Mouse (Mus musculus) G1E (cell line): ENCODE data around the gene Fzr1. TPM values are rescaled to one million over a fixed set of nuclear protein-coding genes. Genes with fewer than 3 reads are reported as not detected.

Experiments used
- ATAC-seq: 2 replicates; pipeline ENCODE4 v1.8.0; 2016; ENCODE audit warnings: mild to moderate bottlenecking; ENCODE audit not compliant: insufficient number of reproducible peaks, poor library complexity, low FRiP score, severe bottlenecking; ENCODE audit errors: extremely low read depth
- DNase-seq: peaks from one replicate; pipeline ENCODE4 v3.0.0; 2012; ENCODE audit warnings: low spot score
- H3K27me3 ChIP-seq: 2 replicates; pipeline ENCODE4 v1.6.1; 2012; ENCODE audit warnings: mild to moderate bottlenecking, low read length, inconsistent platforms; ENCODE audit not compliant: insufficient read depth
- H3K36me3 ChIP-seq: replicated peaks from 2 replicates; pipeline ENCODE3; 2012; ENCODE audit warnings: mild to moderate bottlenecking, inconsistent platforms
- H3K4me1 ChIP-seq: 2 replicates; pipeline ENCODE4 v1.6.1; 2012; ENCODE audit warnings: low read depth, low read length, inconsistent platforms, mixed read lengths; ENCODE audit not compliant: insufficient read depth
- H3K4me3 ChIP-seq: 2 replicates; pipeline ENCODE4 v1.5.1; 2012; ENCODE audit warnings: low read depth, mild to moderate bottlenecking, inconsistent platforms, low read length, moderate library complexity, mixed read lengths
- H3K9me3 ChIP-seq: replicated peaks from 2 replicates; pipeline ENCODE4 v1.6.1; 2012; ENCODE audit warnings: inconsistent platforms
- CTCF ChIP-seq: IDR thresholded peaks from 2 replicates; pipeline ENCODE4 v1.5.1; 2012; ENCODE audit warnings: low read depth, low read length, inconsistent platforms, mixed read lengths
- GATA1 ChIP-seq: IDR thresholded peaks from 2 replicates; pipeline ENCODE4 v1.6.1; 2012; ENCODE audit warnings: borderline replicate concordance, low read length, inconsistent platforms, mixed read lengths
- GATA2 ChIP-seq: IDR thresholded peaks from 2 replicates; pipeline ENCODE4 v1.6.1; 2012; ENCODE audit warnings: low read depth, low read length, inconsistent platforms, borderline replicate concordance
- POLR2AphosphoS5 ChIP-seq: IDR thresholded peaks from 2 replicates; pipeline ENCODE4 v1.6.1; 2012; ENCODE audit warnings: low read depth, low read length, inconsistent platforms; ENCODE audit not compliant: insufficient replicate concordance
- TAL1 ChIP-seq: conservative IDR thresholded peaks from 2 replicates; pipeline ENCODE4 v1.6.1; 2012; ENCODE audit warnings: low read depth, low read length, inconsistent platforms, mixed read lengths
- polyA plus RNA-seq: library from polyadenylated mRNA; stranded (reverse); fragments of >175 nt; gene quantifications from 2 replicates; pipeline ENCODE4 v1.2.3, GENCODE M21; 2012
- total RNA-seq, 2 experiments: library from RNA; stranded (forward) in 1 of 2; stranded (reverse) in 1 of 2; fragments of 200-1000 nt in 1 of 2; fragments of >200 nt in 1 of 2; fragmentation: Nextera tagmentation in 1 of 2; gene quantifications; 2 replicates each; pipeline ENCODE4 v1.2.3; 2014 to 2017

The Fzr1 gene
- total and polyA plus RNA-seq, 3 experiments, result 15.8 to 96.2 (median 65.2) TPM

- Histone ChIP-seq H3K27me3 (no peaks in the 10 kb centered on the region; the same call in 1 of the 2 replicates), H3K4me1 (peaks cover 81% of the 10 kb centered on the region), H3K36me3 (peaks cover 76% of the 10 kb centered on the region), H3K9me3 (no peaks in the 10 kb centered on the region), H3K4me3 (peak within 1 kb of the TSS; percentile 98)
- ATAC-seq (peak; percentile 83), DNase-seq (peak; percentile 99)
- TF ChIP-seq CTCF (no peak), TAL1 (no peak), GATA2 (no peak), GATA1 (no peak), POLR2AphosphoS5 (no peak)
These were observed 57.6 kb downstream of the Fzr1 start, which contains the start of gene Cactin for GRCm38 (mm10) chr10:81320550-81321347. Gene Cactin (plus strand): TSS chr10:81321103.

DNA sequence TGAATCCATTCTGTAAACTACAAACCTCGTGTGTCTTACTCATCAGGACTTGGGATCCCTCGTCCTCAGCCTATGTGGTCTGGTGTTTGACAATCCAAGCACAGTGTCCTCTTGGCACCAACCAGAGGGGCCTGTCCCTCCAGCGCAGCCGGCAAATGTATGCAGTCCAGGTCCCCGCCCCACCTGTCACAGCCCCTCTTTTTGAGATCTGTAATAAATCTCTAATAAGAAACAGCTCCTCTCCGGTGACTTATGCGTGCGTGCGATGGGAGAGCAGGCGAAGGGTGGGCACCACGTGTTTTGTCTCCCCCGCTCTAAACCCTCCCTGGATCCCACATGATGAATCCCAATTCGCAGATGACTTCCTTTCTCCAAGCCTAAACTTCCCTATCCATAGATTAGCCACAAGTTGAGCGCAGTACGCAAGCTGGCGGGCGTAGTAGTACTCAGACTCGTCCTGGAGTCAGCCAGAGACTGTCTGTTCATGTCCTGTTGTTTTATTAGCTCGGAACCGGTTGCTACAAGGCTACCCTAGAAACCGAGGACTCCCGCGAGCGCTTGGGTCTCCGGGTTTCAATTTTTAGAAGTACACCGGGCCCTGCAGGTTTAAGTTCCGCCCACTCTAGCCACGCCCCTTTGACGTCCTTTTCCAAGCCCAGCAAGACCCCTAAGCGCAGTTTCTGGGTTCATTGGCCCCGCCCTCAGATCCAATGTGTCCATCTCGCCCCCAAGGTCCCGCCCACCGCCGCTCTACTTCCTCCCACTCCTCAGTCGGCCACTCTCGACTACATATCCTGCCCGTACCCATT lies 58.4 kb downstream of the Fzr1 start:
- peaks cover 84% of the 10 kb centered on the region for H3K4me1 ChIP-seq
- peaks cover 76% of the 10 kb centered on the region for H3K36me3 ChIP-seq
- no peak for ATAC-seq

DNA sequence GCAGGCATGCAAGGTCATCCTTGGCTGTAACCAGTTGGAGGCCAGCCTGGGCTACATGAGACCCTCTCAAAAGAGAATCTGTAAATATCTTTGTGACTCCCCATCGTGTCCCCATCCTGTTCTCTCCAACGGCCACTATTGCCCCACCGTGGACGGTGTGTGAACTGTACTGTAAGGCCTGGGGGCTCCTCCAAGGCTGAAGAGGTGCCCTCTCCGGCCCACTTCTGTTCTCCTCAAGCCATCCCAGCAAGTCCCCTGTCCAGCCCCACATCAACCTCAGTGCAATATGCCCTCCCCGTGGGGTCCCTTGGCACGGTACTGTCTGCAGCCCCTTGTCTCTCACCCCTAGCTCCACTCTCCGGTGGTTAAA lies 59.0 kb downstream of the Fzr1 start:
- H3K4me3 ChIP-seq, result peak overlapping the region; percentile 98; the same call in 1 of the 2 replicates
- no peak for DNase-seq
- H3K4me1 ChIP-seq, result peaks cover 79% of the 10 kb centered on the region
- H3K27me3 ChIP-seq, result no peaks in the 10 kb centered on the region; the same call in 1 of the 2 replicates
- ATAC-seq, result no peak
- peaks cover 76% of the 10 kb centered on the region for H3K36me3 ChIP-seq
- no peaks in the 10 kb centered on the region for H3K9me3 ChIP-seq
- no peak for TF ChIP-seq POLR2AphosphoS5
- TF ChIP-seq GATA1, result no peak
- TF ChIP-seq CTCF, result no peak
- TF ChIP-seq TAL1, result no peak
- no peak for TF ChIP-seq GATA2

More for the DNA sequence above, 58.4 kb downstream of the Fzr1 start:
- peak; percentile 93 for DNase-seq
- no peaks in the 10 kb centered on the region for H3K9me3 ChIP-seq
- peak overlapping the region; percentile 98 for H3K4me3 ChIP-seq
- no peaks in the 10 kb centered on the region; the same call in 1 of the 2 replicates for H3K27me3 ChIP-seq
- TF ChIP-seq POLR2AphosphoS5 (no peak), GATA2 (no peak), GATA1 (no peak), TAL1 (no peak)

GRCm38 (mm10) chr10:81318589-81319329 lies 59.6 kb downstream of the Fzr1 start:
- H3K4me1 ChIP-seq, result peaks cover 78% of the 10 kb centered on the region
- ATAC-seq (no peak), DNase-seq (no peak)
- TF ChIP-seq GATA1 (no peak), GATA2 (no peak), CTCF (no peak), TAL1 (no peak), POLR2AphosphoS5 (no peak)
- H3K9me3 ChIP-seq, result no peaks in the 10 kb centered on the region
- H3K36me3 ChIP-seq, result peaks cover 76% of the 10 kb centered on the region
- H3K27me3 ChIP-seq, result no peaks in the 10 kb centered on the region; the same call in 1 of the 2 replicates
- peak overlapping the region; percentile 98; the same call in 1 of the 2 replicates for H3K4me3 ChIP-seq

- Histone ChIP-seq H3K36me3 (peaks cover 76% of the 10 kb centered on the region), H3K4me1 (peaks cover 75% of the 10 kb centered on the region), H3K9me3 (no peaks in the 10 kb centered on the region), H3K4me3 (peak overlapping the region; percentile 49; the same call in 1 of the 2 replicates), H3K27me3 (no peaks in the 10 kb centered on the region)
- peak; percentile 52 for DNase-seq
- ATAC-seq, result no peak
- TF ChIP-seq GATA2 (no peak), GATA1 (no peak), TAL1 (no peak), POLR2AphosphoS5 (no peak), CTCF (no peak)
These were observed 61.0 kb downstream of the Fzr1 start for GRCm38 (mm10) chr10:81317273-81317672.
